Mouse (Mus musculus) CH12.LX (cell line): ENCODE results near the gene Acvr2b. TPM values are rescaled to one million over a fixed set of nuclear protein-coding genes. Genes with fewer than 3 reads are reported as not detected.

ENCODE experiments used
- DNase-seq: peaks from one replicate; pipeline ENCODE4 v3.0.0-alpha.2; 2013; ENCODE audit errors: extremely low read depth
- H3K27ac ChIP-seq: 2 replicates; pipeline ENCODE4 v1.5.1; 2012; ENCODE audit warnings: low read depth, mild to moderate bottlenecking, control low read depth, moderate library complexity; ENCODE audit not compliant: insufficient read depth
- H3K27me3 ChIP-seq: replicated peaks from 2 replicates; pipeline ENCODE3; 2012; ENCODE audit warnings: inconsistent platforms
- H3K36me3 ChIP-seq, 2 experiments: replicated peaks in 1 of 2; 2 replicates each; pipeline versions ENCODE3 to v1.6.1; 2012; ENCODE audit warnings: inconsistent platforms in 1 of 2, low read length in 1 of 2, mild to moderate bottlenecking in 1 of 2, mixed read lengths in 1 of 2, moderate library complexity in 1 of 2; ENCODE audit not compliant: control insufficient read depth in 1 of 2, insufficient read depth in 1 of 2
- H3K4me1 ChIP-seq, 2 experiments: 2 replicates each; pipeline ENCODE4 v1.6.1; 2012; ENCODE audit warnings: inconsistent platforms in 1 of 2, moderate library complexity in 1 of 2; ENCODE audit not compliant: insufficient read depth in 2 of 2, control insufficient read depth in 1 of 2
- H3K4me2 ChIP-seq: 2 replicates; pipeline ENCODE4 v1.6.1; 2012; ENCODE audit warnings: low read depth, mild to moderate bottlenecking, control low read depth; ENCODE audit not compliant: poor library complexity, insufficient read depth, severe bottlenecking
- H3K4me3 ChIP-seq, 3 experiments: fragments of 150-350 bp in 1 of 3; sonication (generic) in 1 of 3; replicated peaks in 1 of 3; 2 replicates each; pipeline versions ENCODE3 to v1.5.1; 2011 to 2012; ENCODE audit warnings: low read depth in 2 of 3, low read length in 2 of 3, mild to moderate bottlenecking in 2 of 3, moderate library complexity in 2 of 3, control low read depth in 1 of 3, improper control_type of control experiment in 1 of 3, inconsistent platforms in 1 of 3, mixed read lengths in 1 of 3; ENCODE audit not compliant: poor library complexity in 1 of 3
- H3K79me2 ChIP-seq: replicated peaks from 2 replicates; pipeline ENCODE4 v1.6.1; 2012; ENCODE audit warnings: mild to moderate bottlenecking, moderate library complexity; ENCODE audit not compliant: control insufficient read depth, poor library complexity, insufficient read depth, severe bottlenecking; ENCODE audit errors: extremely low read depth
- H3K9ac ChIP-seq: 2 replicates; pipeline ENCODE4 v1.6.1; 2012; ENCODE audit warnings: low read depth, mild to moderate bottlenecking, control low read depth, moderate library complexity; ENCODE audit not compliant: insufficient read depth
- H3K9me3 ChIP-seq: replicated peaks from 2 replicates; pipeline ENCODE3; 2012; ENCODE audit warnings: low read length, inconsistent platforms, mixed read lengths
- CHD1 ChIP-seq: IDR thresholded peaks from 2 replicates; pipeline ENCODE4 v1.6.1; 2012; ENCODE audit warnings: low read depth, low read length, improper control_type of control experiment, inconsistent platforms
- CTCF ChIP-seq, 2 experiments: IDR thresholded peaks in 1 of 2; conservative IDR thresholded peaks in 1 of 2; 2 replicates each; pipeline ENCODE4 v1.5.1; 2011 to 2012; ENCODE audit warnings: low read depth in 2 of 2, low read length in 2 of 2, improper control_type of control experiment in 1 of 2, inconsistent platforms in 1 of 2, mild to moderate bottlenecking in 1 of 2, moderate library complexity in 1 of 2
- E2F4 ChIP-seq: IDR thresholded peaks from 2 replicates; pipeline ENCODE4 v1.6.1; 2011; ENCODE audit warnings: low read depth, low read length, improper control_type of control experiment; ENCODE audit not compliant: insufficient replicate concordance
- ETS1 ChIP-seq: conservative IDR thresholded peaks from 2 replicates; pipeline ENCODE4 v1.6.1; 2012; ENCODE audit warnings: low read depth, mild to moderate bottlenecking, inconsistent platforms, low read length, improper control_type of control experiment, moderate library complexity
- GABPA ChIP-seq: IDR thresholded peaks from 2 replicates; pipeline ENCODE4 v1.6.1; 2012; ENCODE audit warnings: low read depth, low read length, improper control_type of control experiment, inconsistent platforms; ENCODE audit not compliant: insufficient replicate concordance
- JUN ChIP-seq: IDR thresholded peaks from 2 replicates; pipeline ENCODE4 v1.6.1; 2011; ENCODE audit warnings: low read depth, mild to moderate bottlenecking, low read length, improper control_type of control experiment, moderate library complexity; ENCODE audit not compliant: insufficient read depth
- KAT2A ChIP-seq: IDR thresholded peaks from 2 replicates; pipeline ENCODE4 v1.6.1; 2012; ENCODE audit warnings: low read length, improper control_type of control experiment, inconsistent platforms; ENCODE audit not compliant: insufficient replicate concordance
- MAX ChIP-seq: IDR thresholded peaks from 2 replicates; pipeline ENCODE4 v1.6.1; 2011; ENCODE audit warnings: low read length, improper control_type of control experiment
- MAZ ChIP-seq: IDR thresholded peaks from 2 replicates; pipeline ENCODE4 v1.6.1; 2012; ENCODE audit warnings: low read depth, mild to moderate bottlenecking, inconsistent platforms, low read length, improper control_type of control experiment, moderate library complexity
- MEF2A ChIP-seq: IDR thresholded peaks from 2 replicates; pipeline ENCODE4 v1.6.1; 2014; ENCODE audit warnings: low read depth, mild to moderate bottlenecking, inconsistent platforms, low read length, improper control_type of control experiment, borderline replicate concordance
- MYC ChIP-seq: IDR thresholded peaks from 2 replicates; pipeline ENCODE4 v1.6.1; 2011; ENCODE audit warnings: low read depth, mild to moderate bottlenecking, improper control_type of control experiment, low read length
- NELFE ChIP-seq: IDR thresholded peaks from 2 replicates; pipeline ENCODE4 v1.6.1; 2011; ENCODE audit warnings: low read depth, low read length, improper control_type of control experiment
- PAX5 ChIP-seq: IDR thresholded peaks from 2 replicates; pipeline ENCODE4 v1.6.1; 2012; ENCODE audit warnings: low read length, inconsistent platforms, mixed read lengths
- POLR2A ChIP-seq: IDR thresholded peaks from 2 replicates; pipeline ENCODE4 v1.6.1; 2011; ENCODE audit warnings: low read depth, mild to moderate bottlenecking, improper control_type of control experiment, low read length
- POLR2AphosphoS2 ChIP-seq: IDR thresholded peaks from 2 replicates; pipeline ENCODE4 v1.6.1; 2011; ENCODE audit warnings: low read depth, low read length, improper control_type of control experiment
- RAD21 ChIP-seq: IDR thresholded peaks from 2 replicates; pipeline ENCODE4 v1.6.1; 2011; ENCODE audit warnings: low read depth, mild to moderate bottlenecking, low read length, improper control_type of control experiment, moderate library complexity
- RCOR1 ChIP-seq: conservative IDR thresholded peaks from 2 replicates; pipeline ENCODE4 v1.6.1; 2012; ENCODE audit warnings: low read depth, mild to moderate bottlenecking, inconsistent platforms, low read length, improper control_type of control experiment
- SIN3A ChIP-seq: IDR thresholded peaks from 2 replicates; pipeline ENCODE4 v1.6.1; 2012; ENCODE audit warnings: low read length, improper control_type of control experiment, inconsistent platforms
- SMC3 ChIP-seq: IDR thresholded peaks from 2 replicates; pipeline ENCODE4 v1.6.1; 2011; ENCODE audit warnings: low read depth, low read length, improper control_type of control experiment
- TCF12 ChIP-seq: IDR thresholded peaks from 2 replicates; pipeline ENCODE4 v1.6.1; 2014; ENCODE audit warnings: low read depth, mild to moderate bottlenecking, inconsistent platforms, low read length, improper control_type of control experiment
- USF1 ChIP-seq: IDR thresholded peaks from 2 replicates; pipeline ENCODE4 v1.6.1; 2014; ENCODE audit warnings: low read depth, mild to moderate bottlenecking, inconsistent platforms, low read length, improper control_type of control experiment
- USF2 ChIP-seq: conservative IDR thresholded peaks from 2 replicates; pipeline ENCODE4 v1.6.1; 2011; ENCODE audit warnings: low read depth, low read length, improper control_type of control experiment
- ZC3H11A ChIP-seq: IDR thresholded peaks from 2 replicates; pipeline ENCODE4 v1.6.1; 2012; ENCODE audit warnings: low read depth, mild to moderate bottlenecking, inconsistent platforms, low read length, improper control_type of control experiment
- ZKSCAN1 ChIP-seq: IDR thresholded peaks from 2 replicates; pipeline ENCODE4 v1.6.1; 2012; ENCODE audit warnings: low read depth, inconsistent platforms, low read length, improper control_type of control experiment, borderline replicate concordance
- dilution Hi-C: fragments of 300-500 bp; cut with MboI; formaldehyde crosslinking; loops from 2 replicates; pipeline ENCODE4 v1.14.3; 2020; ENCODE audit warnings: low sequenced_read_pairs; ENCODE audit not compliant: extremely low pct_unique_long_range_greater_than_20kb, extremely low pct_ligation_motif_present
- in situ Hi-C: fragments of 300-500 bp; cut with MboI; formaldehyde crosslinking; loops from 3 replicates; pipeline ENCODE4 v1.14.3; 2019; ENCODE audit warnings: low sequenced_read_pairs, low pct_ligation_motif_present, low pct_unique_long_range_greater_than_20kb, mixed read lengths
- polyA plus RNA-seq: library from polyadenylated mRNA; unstranded; fragments of >175 nt; gene quantifications from 2 replicates; pipeline ENCODE4 v1.2.1, GENCODE M21; 2012; ENCODE audit warnings: low read depth; ENCODE audit not compliant: insufficient read length
- total RNA-seq, 2 experiments: library from RNA; depleted of rRNA; stranded (reverse); fragments of 300-350 nt in 1 of 2; fragments of >200 nt in 1 of 2; gene quantifications; 2 replicates each; pipeline ENCODE4 v1.2.3; 2012 to 2014

Gene Acvr2b
- total and polyA plus RNA-seq, 3 experiments: 0.30 to 1.5 (median 0.66) TPM

DNA sequence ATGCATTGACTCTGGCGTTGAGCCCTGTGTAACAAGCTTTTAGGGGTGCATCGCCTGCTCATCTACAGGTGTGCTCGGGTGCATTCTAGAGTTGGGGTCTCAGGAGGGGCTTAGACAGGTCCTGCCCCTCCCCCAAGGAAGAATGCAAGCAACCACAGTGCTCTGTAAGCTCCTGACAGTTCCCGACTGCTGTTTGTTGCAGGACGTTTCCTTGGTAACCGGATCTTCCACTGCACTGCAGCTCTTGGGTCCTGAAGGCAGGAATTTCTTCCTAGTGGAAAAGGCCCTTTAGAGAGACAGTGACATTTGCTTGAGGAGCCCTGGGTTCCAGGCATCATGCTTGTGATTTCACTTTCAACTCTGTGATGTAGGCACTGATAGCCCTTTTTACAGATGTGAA is 19.3 kb upstream of the Acvr2b start:
- dilution Hi-C loops (no loop called here), in situ Hi-C loops (no loop called here)
- Histone ChIP-seq H3K4me2 (no peak overlapping the region), H3K4me1 (peaks cover 0 to 8% of the 10 kb centered on the region in 2 experiments; a peak in 1 of 4 replicates), H3K27me3 (no peaks in the 10 kb centered on the region), H3K9me3 (no peaks in the 10 kb centered on the region), H3K4me3 (no peak overlapping the region), H3K79me2 (no peaks in the 10 kb centered on the region)
- no peak for DNase-seq
- no peak for TF ChIP-seq MYC
- no peak for TF ChIP-seq KAT2A
- TF ChIP-seq PAX5: no peak
- TF ChIP-seq MAZ: no peak
- TF ChIP-seq ETS1: no peak
- TF ChIP-seq POLR2AphosphoS2: no peak
- TF ChIP-seq, all 38 proteins: peak for 0
- H3K27ac ChIP-seq: no peak overlapping the region
- H3K36me3 ChIP-seq: peaks cover 12 to 42% of the 10 kb centered on the region in 2 experiments
- H3K9ac ChIP-seq: no peak overlapping the region

DNA sequence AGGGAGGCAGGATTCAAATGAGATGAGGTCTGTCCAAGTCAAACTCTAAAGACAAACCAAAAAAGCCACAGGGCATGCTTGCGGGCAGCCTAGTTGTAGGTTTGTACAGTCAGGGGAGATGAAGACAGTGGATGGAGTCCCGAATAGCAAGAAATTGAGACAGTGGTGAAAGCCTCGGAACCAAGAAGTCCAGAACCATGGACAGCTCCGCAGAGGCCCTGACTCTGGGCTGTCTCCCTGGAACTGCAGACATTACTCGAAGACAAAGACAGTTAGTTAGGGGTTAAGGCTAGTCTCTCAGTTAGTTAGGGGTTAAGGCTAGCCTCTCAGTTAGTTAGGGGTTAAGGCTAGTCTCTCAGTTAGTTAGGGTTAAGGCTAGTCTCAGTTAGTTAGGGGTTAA is 13.0 kb upstream of the Acvr2b start:
- Histone ChIP-seq H3K4me2 (no peak overlapping the region), H3K9me3 (no peaks in the 10 kb centered on the region), H3K4me3 (no peak overlapping the region), H3K27me3 (no peaks in the 10 kb centered on the region), H3K27ac (no peak overlapping the region), H3K79me2 (no peaks in the 10 kb centered on the region), H3K4me1 (0 out of 4 replicates have a peak, but pooled peaks cover 0 to 3% of the 10 kb centered on the region in 2 experiments), H3K36me3 (peaks cover 8 to 17% of the 10 kb centered on the region in 2 experiments), H3K9ac (no peak overlapping the region)
- no peak for TF ChIP-seq POLR2A
- no peak for TF ChIP-seq RCOR1
- TF ChIP-seq GABPA: no peak
- TF ChIP-seq E2F4: no peak
- no peak for TF ChIP-seq USF2
- TF ChIP-seq JUN: no peak
- TF ChIP-seq SMC3: no peak
- no peak for TF ChIP-seq RAD21
- no peak for TF ChIP-seq SIN3A
- no peak for TF ChIP-seq USF1
- TF ChIP-seq TCF12: no peak
- TF ChIP-seq POLR2AphosphoS2: no peak
- TF ChIP-seq ZKSCAN1: no peak
- no peak for TF ChIP-seq ZC3H11A
- no peak for TF ChIP-seq CHD1
- no peak for TF ChIP-seq NELFE
- TF ChIP-seq CTCF (conservative IDR thresholded peaks at IDR 0.05 in 1 of 2, IDR thresholded peaks at IDR 0.05 in 1 of 2; ENCODE audit: low read depth in 2 of 2, low read length in 2 of 2): no peak
- no peak for TF ChIP-seq MEF2A
- TF ChIP-seq MAX: no peak
- in situ Hi-C loops: no loop called here
- no peak for DNase-seq
- dilution Hi-C loops: no loop called here
